Mouse (Mus musculus): ENCODE results near the gene Sf1.

Gene Sf1

GRCm38 (mm10) chr19:6363411-6364240, at the start of gene Sf1:
TSS of gene Sf1 (plus strand) at chr19:6363690.
- in situ Hi-C loops (cut with MboI; ENCODE audit: low pct_unique_long_range_greater_than_20kb in 1 of 2, low sequenced_read_pairs in 2 of 2, unreplicated experiment in 1 of 2) = no loop called here

- in situ Hi-C loops (cut with MboI; ENCODE audit: low pct_unique_long_range_greater_than_20kb in 1 of 2, low sequenced_read_pairs in 2 of 2, unreplicated experiment in 1 of 2) = no loop called here
Measured at GRCm38 (mm10) chr19:6313796-6314195, 49.7 kb upstream of the Sf1 start.

- in situ Hi-C loops (cut with MboI; ENCODE audit: low pct_unique_long_range_greater_than_20kb in 1 of 2, low sequenced_read_pairs in 2 of 2, unreplicated experiment in 1 of 2) = no loop called here
Measured at GRCm38 (mm10) chr19:6314513-6314912, 49.0 kb upstream of the Sf1 start.

GRCm38 (mm10) chr19:6315573-6315972, 47.9 kb upstream of the Sf1 start:
- in situ Hi-C loops (cut with MboI; ENCODE audit: low pct_unique_long_range_greater_than_20kb in 1 of 2, low sequenced_read_pairs in 2 of 2, unreplicated experiment in 1 of 2) = no loop called here

DNA sequence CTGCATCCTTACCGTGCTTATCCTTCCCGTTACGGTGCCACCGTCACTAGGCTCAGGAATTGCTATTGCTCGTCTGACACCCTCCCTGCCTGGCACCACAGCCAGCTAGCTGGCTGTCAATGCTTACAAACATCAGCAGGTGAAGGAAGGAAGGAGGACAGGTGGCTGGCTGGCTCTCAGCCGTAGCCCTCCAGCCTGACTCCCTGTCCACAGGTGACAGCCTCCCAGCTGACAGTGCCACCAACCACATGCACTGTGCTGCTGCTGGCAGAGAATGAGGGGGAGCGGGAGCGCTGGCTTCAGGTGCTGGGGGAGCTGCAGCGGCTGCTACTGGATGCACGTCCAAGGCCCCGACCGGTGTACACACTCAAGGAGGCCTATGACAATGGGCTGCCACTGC, 45.3 kb upstream of the Sf1 start:
- in situ Hi-C loops (cut with MboI; ENCODE audit: low pct_unique_long_range_greater_than_20kb in 1 of 2, low sequenced_read_pairs in 2 of 2, unreplicated experiment in 1 of 2) = no loop called here

DNA sequence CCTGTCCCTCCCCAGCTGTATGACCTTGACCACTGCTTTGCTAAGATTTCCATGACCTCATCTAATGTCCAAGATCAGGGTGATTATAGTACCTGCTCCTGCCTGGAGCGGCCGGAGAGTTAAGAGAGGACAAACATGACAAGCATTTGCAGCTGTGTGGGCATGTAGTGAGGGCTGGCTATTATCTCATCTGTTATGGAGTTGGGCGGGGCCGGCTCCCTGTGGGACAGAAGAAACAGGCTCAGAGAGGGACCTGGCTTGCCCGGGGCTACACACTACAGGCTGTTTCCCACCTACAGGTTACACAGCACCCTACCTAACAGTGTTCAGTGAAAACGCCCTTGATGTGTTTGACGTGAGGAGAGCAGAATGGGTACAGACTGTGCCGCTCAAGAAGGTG, 42.1 kb upstream of the Sf1 start:
- in situ Hi-C loops (cut with MboI; ENCODE audit: low pct_unique_long_range_greater_than_20kb in 1 of 2, low sequenced_read_pairs in 2 of 2, unreplicated experiment in 1 of 2) = no loop called here

DNA sequence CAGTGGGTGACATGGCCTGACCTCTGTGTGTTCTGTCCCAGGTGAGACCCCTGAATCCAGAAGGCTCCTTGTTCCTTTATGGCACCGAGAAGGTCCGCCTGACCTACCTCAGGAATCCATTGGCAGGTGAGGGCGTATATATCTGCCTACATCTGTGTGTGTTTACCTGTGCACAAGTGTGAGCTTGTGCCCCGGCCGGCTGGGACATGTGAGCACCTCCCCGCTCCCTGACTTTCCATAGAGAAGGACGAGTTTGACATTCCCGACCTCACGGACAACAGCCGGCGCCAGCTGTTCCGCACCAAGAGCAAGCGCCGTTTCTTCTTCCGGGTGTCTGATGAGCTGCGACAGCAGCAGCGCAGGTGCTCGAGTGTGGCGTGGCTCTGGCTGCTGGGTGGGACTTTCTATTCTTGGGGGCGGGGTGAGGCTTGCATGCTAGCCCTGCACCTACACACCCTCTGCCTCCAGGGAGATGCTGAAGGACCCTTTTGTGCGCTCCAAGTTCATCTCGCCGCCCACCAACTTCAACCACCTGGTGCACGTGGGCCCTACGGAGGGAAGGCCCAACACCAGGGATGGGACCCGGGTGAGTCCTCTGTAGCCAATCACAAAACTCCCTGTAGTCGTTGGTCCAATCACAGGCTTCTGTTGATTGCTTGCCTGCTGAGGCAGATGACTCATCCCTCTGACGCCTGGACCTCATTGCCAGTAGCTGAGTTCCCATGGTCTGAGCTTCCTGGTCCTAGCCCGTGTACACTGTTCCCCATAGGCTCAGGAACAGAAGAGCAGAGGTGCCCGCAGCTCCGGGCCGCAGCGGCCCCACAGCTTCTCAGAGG, 41.5 kb upstream of the Sf1 start:
- in situ Hi-C loops (cut with MboI; ENCODE audit: low pct_unique_long_range_greater_than_20kb in 1 of 2, low sequenced_read_pairs in 2 of 2, unreplicated experiment in 1 of 2) = no loop called here

GRCm38 (mm10) chr19:6324751-6325150, 38.7 kb upstream of the Sf1 start:
- in situ Hi-C loops (cut with MboI; ENCODE audit: low pct_unique_long_range_greater_than_20kb in 1 of 2, low sequenced_read_pairs in 2 of 2, unreplicated experiment in 1 of 2) = loop anchor here in 1 of 2 experiments (25.0 kb wide), 1 partner anchor 362 kb away; the partner anchor contains the start of gene Pola2

GRCm38 (mm10) chr19:6331178-6331577, 32.3 kb upstream of the Sf1 start:
- in situ Hi-C loops (cut with MboI; ENCODE audit: low pct_unique_long_range_greater_than_20kb in 1 of 2, low sequenced_read_pairs in 2 of 2, unreplicated experiment in 1 of 2) = loop anchor here in 1 of 2 experiments (25.0 kb wide), 1 partner anchor 369 kb away; the partner anchor contains the start of gene Pola2

DNA sequence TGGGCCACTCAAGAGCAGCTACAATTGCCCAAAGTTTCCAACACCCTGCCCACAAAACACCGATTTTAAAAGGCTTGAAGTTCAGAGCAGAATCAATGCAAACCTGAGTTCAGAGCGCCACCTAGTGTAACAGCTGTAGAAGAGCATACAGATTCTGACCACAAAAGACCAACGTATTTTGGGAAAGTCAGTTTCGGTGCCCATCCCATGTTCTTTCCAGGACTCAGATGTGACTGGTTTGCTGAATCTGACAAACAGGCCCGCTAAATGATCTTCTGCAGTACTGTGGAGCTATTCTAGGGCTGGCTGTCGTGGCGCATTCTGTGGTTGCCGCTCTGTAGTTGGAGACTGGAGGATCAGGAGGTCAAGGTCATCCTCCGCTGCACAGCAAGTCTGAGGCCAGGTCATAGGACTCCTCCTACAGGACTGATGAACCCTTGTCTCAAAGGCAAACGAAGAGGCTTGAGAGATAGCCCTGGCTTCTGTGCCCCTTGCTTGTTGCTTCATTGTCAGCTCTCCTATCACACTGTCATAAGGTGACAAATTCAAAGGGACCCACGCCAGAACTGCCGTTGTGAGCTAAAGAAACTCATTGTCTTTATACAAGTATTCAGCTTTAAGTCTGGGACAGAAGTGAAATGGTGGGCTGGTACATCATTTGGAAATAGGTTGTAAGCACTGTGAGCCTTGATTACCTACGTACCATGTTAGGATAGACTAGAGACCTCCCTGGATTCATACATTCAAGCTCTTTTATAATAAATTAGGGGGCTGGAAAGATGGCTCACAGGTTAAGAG, 31.6 kb upstream of the Sf1 start:
- in situ Hi-C loops (cut with MboI; ENCODE audit: low pct_unique_long_range_greater_than_20kb in 1 of 2, low sequenced_read_pairs in 2 of 2, unreplicated experiment in 1 of 2) = loop anchor here in 1 of 2 experiments (25.0 kb wide), 1 partner anchor 370 kb away; the partner anchor contains the start of gene Pola2

- in situ Hi-C loops (cut with MboI; ENCODE audit: low pct_unique_long_range_greater_than_20kb in 1 of 2, low sequenced_read_pairs in 2 of 2, unreplicated experiment in 1 of 2) = loop anchor here in 1 of 2 experiments (25.0 kb wide), 1 partner anchor 372 kb away; the partner anchor contains the start of gene Pola2
Measured at GRCm38 (mm10) chr19:6333761-6334595, 29.5 kb upstream of the Sf1 start.

- in situ Hi-C loops (cut with MboI; ENCODE audit: low pct_unique_long_range_greater_than_20kb in 1 of 2, low sequenced_read_pairs in 2 of 2, unreplicated experiment in 1 of 2) = loop anchor here in 1 of 2 experiments (25.0 kb wide), 1 partner anchor 373 kb away; the partner anchor contains the start of gene Pola2
Measured at GRCm38 (mm10) chr19:6334673-6335457, 28.6 kb upstream of the Sf1 start, which contains the start of gene Men1. TSS of gene Men1 (plus strand) at chr19:6334979.

GRCm38 (mm10) chr19:6335458-6335827, 28.0 kb upstream of the Sf1 start:
- in situ Hi-C loops (cut with MboI; ENCODE audit: low pct_unique_long_range_greater_than_20kb in 1 of 2, low sequenced_read_pairs in 2 of 2, unreplicated experiment in 1 of 2) = loop anchor here in 1 of 2 experiments (25.0 kb wide), 1 partner anchor 373 kb away; the partner anchor contains the start of gene Pola2

- in situ Hi-C loops (cut with MboI; ENCODE audit: low pct_unique_long_range_greater_than_20kb in 1 of 2, low sequenced_read_pairs in 2 of 2, unreplicated experiment in 1 of 2) = loop anchor here in 1 of 2 experiments (25.0 kb wide), 1 partner anchor 375 kb away; the partner anchor contains the start of gene Pola2
Measured at GRCm38 (mm10) chr19:6336920-6337319, 26.6 kb upstream of the Sf1 start.

DNA sequence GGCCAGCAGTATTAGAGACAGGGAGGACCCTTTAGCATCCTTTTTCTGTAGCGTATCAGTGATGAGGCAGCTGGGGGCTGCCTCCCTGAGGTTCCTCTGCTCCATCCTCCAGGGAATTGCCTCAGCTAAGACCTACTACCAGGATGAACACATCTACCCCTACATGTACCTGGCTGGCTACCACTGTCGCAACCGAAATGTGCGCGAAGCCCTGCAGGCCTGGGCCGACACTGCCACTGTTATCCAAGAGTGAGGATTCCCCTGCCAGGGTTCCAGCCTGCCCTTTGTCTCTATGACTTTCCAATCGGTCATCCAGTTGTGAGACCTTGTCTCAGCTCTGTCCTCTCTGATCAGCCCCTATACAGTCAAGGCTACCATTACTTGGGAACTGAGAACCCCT, 25.3 kb upstream of the Sf1 start:
- in situ Hi-C loops (cut with MboI; ENCODE audit: low pct_unique_long_range_greater_than_20kb in 1 of 2, low sequenced_read_pairs in 2 of 2, unreplicated experiment in 1 of 2) = loop anchor here in 1 of 2 experiments (25.0 kb wide), 1 partner anchor 376 kb away; the partner anchor contains the start of gene Pola2

- in situ Hi-C loops (cut with MboI; ENCODE audit: low pct_unique_long_range_greater_than_20kb in 1 of 2, low sequenced_read_pairs in 2 of 2, unreplicated experiment in 1 of 2) = loop anchor here in 1 of 2 experiments (25.0 kb wide), 1 partner anchor 376 kb away; the partner anchor contains the start of gene Pola2
Measured at GRCm38 (mm10) chr19:6338716-6339115, 24.8 kb upstream of the Sf1 start.
